Mouse (Mus musculus): ENCODE measurements at regions not wholly inside any gene's neighbourhood (a gene's known extent, or its start where the extent isn't known, plus 50 kb on each side); places are given as distances from the start of the nearest gene placed in this dataset.

DNA sequence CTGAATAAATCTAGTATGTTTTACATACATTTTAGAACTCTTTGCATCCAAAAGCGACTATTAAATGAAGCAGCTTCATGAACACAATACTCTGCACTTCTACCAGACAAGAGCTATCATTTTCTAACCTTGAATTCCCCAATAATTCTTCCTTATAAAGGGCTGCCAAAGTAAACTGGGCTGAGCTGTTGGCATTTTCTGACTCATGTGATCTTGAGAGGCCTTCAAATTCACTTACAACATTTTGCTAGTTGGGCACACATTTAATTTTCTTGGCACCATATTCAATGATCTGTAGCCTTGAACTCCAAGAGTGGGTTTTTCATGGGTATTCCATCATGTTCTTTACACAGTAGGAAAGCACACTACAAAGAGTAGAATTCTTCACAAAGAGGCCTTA is 1637.4 kb upstream of the Sel1l start:
- TF ChIP-seq CTCF (IDR thresholded peaks at IDR 0.05; ENCODE audit: low read depth, low read length) (no peak), POLR2A (IDR thresholded peaks at IDR 0.05; ENCODE audit: borderline replicate concordance, low read depth, low read length) (no peak)
